Mouse (Mus musculus) embryonic fibroblast, embryonic 13.5 days (primary cell): ENCODE measurements around the gene Cit. TPM values are rescaled to one million over a fixed set of nuclear protein-coding genes. Genes with fewer than 3 reads are reported as not detected.

ENCODE experiments used
- H3K27ac ChIP-seq: 2 replicates; pipeline ENCODE4 v1.5.1; 2012; ENCODE audit warnings: low read length, control low read depth, inconsistent platforms; ENCODE audit not compliant: insufficient read depth
- H3K4me1 ChIP-seq: 2 replicates; pipeline ENCODE4 v1.6.1; 2011; ENCODE audit warnings: low read length; ENCODE audit not compliant: control insufficient read depth, insufficient read depth
- H3K4me3 ChIP-seq: 2 replicates; pipeline ENCODE4 v1.5.1; 2011; ENCODE audit warnings: mild to moderate bottlenecking, control low read depth, low read length; ENCODE audit not compliant: insufficient read depth
- CTCF ChIP-seq: IDR thresholded peaks from 2 replicates; pipeline ENCODE4 v1.5.1; 2011; ENCODE audit warnings: mild to moderate bottlenecking, control low read depth, low read length, moderate library complexity, borderline replicate concordance; ENCODE audit not compliant: insufficient read depth
- POLR2A ChIP-seq: IDR thresholded peaks from 2 replicates; pipeline ENCODE4 v1.6.1; 2011; ENCODE audit warnings: low read depth, mild to moderate bottlenecking, control low read depth, low read length, moderate library complexity
- polyA plus RNA-seq: library from polyadenylated mRNA; stranded (reverse); fragments of >200 nt; gene quantifications from 2 replicates; pipeline ENCODE4 v1.2.4, GENCODE M21; 2011; ENCODE audit warnings: low read depth; ENCODE audit not compliant: missing spikeins, insufficient read length

The Cit gene
- polyA plus RNA-seq, 1 experiment, result 14.3 TPM

DNA sequence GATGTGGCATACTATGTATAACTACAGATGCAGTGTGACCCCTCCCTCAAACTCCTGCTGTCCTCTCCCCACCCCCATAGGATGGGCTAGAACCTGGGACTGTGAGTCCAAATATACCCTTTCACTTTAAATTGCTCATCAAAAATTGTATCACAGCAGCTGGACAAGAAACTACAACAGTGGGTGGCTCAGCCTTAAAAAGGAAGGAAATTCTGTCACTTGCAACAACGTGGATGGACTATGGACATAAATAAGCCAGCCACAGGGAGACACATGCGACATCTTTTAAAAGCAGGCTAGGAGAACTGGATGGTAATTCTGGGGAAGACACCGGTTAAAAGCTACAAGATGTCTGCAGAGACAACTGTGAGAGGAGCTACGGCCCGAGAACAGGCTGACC lies 171.5 kb downstream of the Cit start:
- no peaks in the 10 kb centered on the region for H3K4me1 ChIP-seq

GRCm38 (mm10) chr5:116017391-116017790 lies 172.3 kb downstream of the Cit start:
- H3K27ac ChIP-seq, result no peak overlapping the region
- no peaks in the 10 kb centered on the region for H3K4me1 ChIP-seq
- H3K4me3 ChIP-seq, result no peak overlapping the region
- TF ChIP-seq POLR2A, result no peak
- TF ChIP-seq CTCF, result no peak

More for the DNA sequence above, 171.5 kb downstream of the Cit start:
- no peak overlapping the region for H3K4me3 ChIP-seq
- TF ChIP-seq CTCF (no peak), POLR2A (no peak)
- no peak overlapping the region for H3K27ac ChIP-seq

- TF ChIP-seq CTCF (no peak), POLR2A (no peak)
- Histone ChIP-seq H3K4me3 (no peak overlapping the region), H3K4me1 (no peaks in the 10 kb centered on the region)
Observed at GRCm38 (mm10) chr5:116018196-116018595, 173.1 kb downstream of the Cit start.

GRCm38 (mm10) chr5:116018784-116019183 lies 173.7 kb downstream of the Cit start:
- Histone ChIP-seq H3K27ac (no peak overlapping the region), H3K4me1 (no peaks in the 10 kb centered on the region), H3K4me3 (no peak overlapping the region)
- no peak for TF ChIP-seq POLR2A
- TF ChIP-seq CTCF, result no peak

More at GRCm38 (mm10) chr5:116018196-116018595, 173.1 kb downstream of the Cit start:
- H3K27ac ChIP-seq, result no peak overlapping the region

GRCm38 (mm10) chr5:116019371-116019770 lies 174.3 kb downstream of the Cit start:
- Histone ChIP-seq H3K4me3 (no peak overlapping the region), H3K27ac (no peak overlapping the region), H3K4me1 (no peaks in the 10 kb centered on the region)
- TF ChIP-seq POLR2A (no peak), CTCF (no peak)

DNA sequence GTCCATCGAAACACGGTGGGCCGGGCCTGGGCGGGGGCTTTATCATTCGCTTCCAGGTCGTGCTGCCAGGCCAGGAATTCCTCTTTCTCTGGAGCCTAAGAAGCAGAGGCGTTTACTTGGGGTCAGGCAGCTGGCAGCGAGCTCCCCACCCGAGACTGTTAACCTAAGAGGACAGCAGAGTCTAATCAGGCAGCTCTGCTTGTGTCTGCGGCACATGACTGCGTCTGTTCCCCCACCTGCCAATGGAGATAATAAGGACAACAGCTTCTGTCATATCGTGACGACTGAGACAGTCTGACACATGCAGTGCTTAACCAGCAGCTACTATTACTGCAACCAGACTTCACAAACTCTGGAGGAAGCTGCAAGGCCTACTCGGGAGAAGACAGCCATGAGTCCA lies 176.5 kb downstream of the Cit start:
- no peak overlapping the region for H3K27ac ChIP-seq
- H3K4me1 ChIP-seq, result no peaks in the 10 kb centered on the region
- TF ChIP-seq POLR2A (no peak), CTCF (no peak)
- no peak overlapping the region for H3K4me3 ChIP-seq

GRCm38 (mm10) chr5:116022131-116022530 lies 177.1 kb downstream of the Cit start:
- Histone ChIP-seq H3K27ac (no peak overlapping the region), H3K4me3 (no peak overlapping the region), H3K4me1 (no peaks in the 10 kb centered on the region)
- TF ChIP-seq POLR2A (no peak), CTCF (no peak)

DNA sequence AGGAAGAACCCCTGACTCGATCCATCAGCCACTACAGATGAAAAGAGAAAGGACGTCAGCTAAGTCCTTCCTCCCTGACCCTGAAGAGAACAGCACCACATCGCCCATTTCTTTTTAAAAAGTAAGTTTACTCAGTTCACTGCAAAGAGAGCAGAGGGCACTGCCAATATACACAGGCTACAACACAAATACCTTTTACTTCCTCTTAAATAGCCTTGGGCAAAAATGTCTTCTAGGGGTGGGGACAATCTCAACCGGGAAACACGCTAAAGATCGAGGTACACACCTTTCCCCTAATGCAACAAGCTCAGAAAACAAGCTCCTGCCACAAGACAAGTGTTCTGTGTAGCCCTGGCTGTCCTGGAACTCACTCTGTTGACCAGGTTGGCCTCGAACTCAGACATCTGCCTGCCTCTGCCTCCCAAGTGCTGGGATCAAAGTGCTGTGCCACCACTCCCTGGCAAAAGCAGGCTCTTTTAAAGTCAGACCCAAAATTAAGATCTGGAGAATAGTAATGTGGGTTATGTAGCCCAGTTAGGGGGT lies 177.7 kb downstream of the Cit start:
- no peak overlapping the region for H3K27ac ChIP-seq
- TF ChIP-seq POLR2A (no peak), CTCF (no peak)
- no peaks in the 10 kb centered on the region for H3K4me1 ChIP-seq
- H3K4me3 ChIP-seq, result peak overlapping the region; percentile 94; the same call in 1 of the 2 replicates

- peak overlapping the region; percentile 59 for H3K27ac ChIP-seq
- no peak for TF ChIP-seq CTCF
- TF ChIP-seq POLR2A, result no peak
Observed at GRCm38 (mm10) chr5:116023251-116023661, 178.2 kb downstream of the Cit start.

DNA sequence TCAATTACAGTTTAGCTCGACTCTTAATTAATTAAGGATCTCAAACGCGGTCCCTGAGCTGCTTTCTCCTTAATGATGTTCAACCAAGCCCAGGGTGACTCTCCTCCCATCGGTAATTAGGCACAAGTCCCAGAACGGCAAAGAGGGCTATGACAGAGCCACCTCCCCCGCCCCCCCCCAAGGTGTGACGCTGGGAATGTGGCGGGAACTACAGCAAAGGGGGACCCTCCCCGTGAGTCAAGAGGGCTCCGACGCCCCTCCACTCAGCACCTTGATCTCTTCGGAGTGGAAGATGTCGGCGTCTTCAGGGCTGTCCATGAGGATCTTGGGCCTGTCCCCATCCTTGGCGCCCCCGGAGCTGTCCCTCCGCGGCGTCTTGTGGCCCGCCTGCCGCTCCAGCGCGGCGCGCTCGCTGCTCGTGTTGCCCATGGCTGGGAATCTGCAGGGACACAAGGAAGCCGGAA lies 178.8 kb downstream of the Cit start:
- Histone ChIP-seq H3K27ac (peak overlapping the region; percentile 59), H3K4me3 (peak overlapping the region; percentile 94), H3K4me1 (no peaks in the 10 kb centered on the region)
- TF ChIP-seq POLR2A, result no peak
- no peak for TF ChIP-seq CTCF

More at GRCm38 (mm10) chr5:116023251-116023661, 178.2 kb downstream of the Cit start:
- H3K4me1 ChIP-seq, result no peaks in the 10 kb centered on the region
- H3K4me3 ChIP-seq, result peak overlapping the region; percentile 94
